Mouse (Mus musculus): ENCODE results near the gene Gbx1. TPM values are rescaled to one million over a fixed set of nuclear protein-coding genes. Genes with fewer than 3 reads are reported as not detected.

Gene Gbx1
- polyA plus RNA-seq, 1 experiment from 2014 or later, result not detected

- ChIA-PET POLR2A (interaction anchor here (1.6 kb wide), 1 partner anchor 11 kb away, joined by 8 read pairs; no protein-coding TSS in a partner anchor), CTCF (interaction anchor here (1.0 to 1.2 kb wide), 2 partner anchors 11 to 62 kb away, joined by 3 to 4 read pairs; partner anchors contain the start of gene Abcb8)
- in situ Hi-C loops (cut with MboI; ENCODE audit: low pct_unique_long_range_greater_than_20kb), result no loop called here
- TF ChIP-seq CTCF (IDR thresholded peaks at IDR 0.05), result no peak
- ATAC-seq (no peak), DNase-seq (ENCODE audit: low read depth, low spot score) (no peak)
- H3K27me3 ChIP-seq, result no peaks in the 10 kb centered on the region
Observed at GRCm38 (mm10) chr5:24455076-24455475, 71.9 kb downstream of the Gbx1 start.

GRCm38 (mm10) chr5:24453985-24454303 is 73.1 kb downstream of the Gbx1 start:
- DNase-seq (ENCODE audit: low read depth, low spot score) (no peak), ATAC-seq (no peak)
- ChIA-PET CTCF (interaction anchor here (2.3 kb wide), 1 partner anchor 60 kb away, joined by 8 read pairs; no protein-coding TSS in a partner anchor), POLR2A (interaction anchor here (1.1 to 3.5 kb wide), 5 partner anchors 9 to 28 kb away, joined by 3 to 26 read pairs (median 3); no protein-coding TSS in a partner anchor)
- in situ Hi-C loops (cut with MboI; ENCODE audit: low pct_unique_long_range_greater_than_20kb), result no loop called here
- TF ChIP-seq CTCF (IDR thresholded peaks at IDR 0.05), result no peak
- H3K27me3 ChIP-seq, result no peaks in the 10 kb centered on the region

GRCm38 (mm10) chr5:24453283-24453984 is 73.6 kb downstream of the Gbx1 start:
- in situ Hi-C loops (cut with MboI; ENCODE audit: low pct_unique_long_range_greater_than_20kb), result no loop called here
- H3K27me3 ChIP-seq, result no peaks in the 10 kb centered on the region
- CTCF ChIA-PET, result interaction anchor here (1.1 to 2.3 kb wide), 2 partner anchors 11 to 59 kb away, joined by 3 to 8 read pairs; no protein-coding TSS in a partner anchor
- POLR2A ChIA-PET, result interaction anchor here (1.1 to 3.5 kb wide), 4 partner anchors 9 to 28 kb away, joined by 3 to 26 read pairs (median 3); no protein-coding TSS in a partner anchor
- DNase-seq (ENCODE audit: low read depth, low spot score) (no peak), ATAC-seq (no peak)
- TF ChIP-seq CTCF (IDR thresholded peaks at IDR 0.05), result no peak

Other genes starting within 250 kb of the Gbx1 start
- 0.12 TPM for gene Kcnh2, start 175.6 kb downstream of the Gbx1 start, polyA plus RNA-seq (2021)
- gene Nos3, start 162.4 kb downstream of the Gbx1 start, polyA plus RNA-seq (2021), result 0.06 TPM
- 0.51 TPM for gene Atg9b, start 135.1 kb downstream of the Gbx1 start, polyA plus RNA-seq (2021)
- gene Abcb8, start 133.5 kb downstream of the Gbx1 start, polyA plus RNA-seq (2021), result 67.6 TPM
- gene Asic3, start 113.8 kb downstream of the Gbx1 start, polyA plus RNA-seq (2021), result 2.6 TPM
- gene Cdk5, start 103.7 kb downstream of the Gbx1 start, polyA plus RNA-seq (2021), result 182 TPM
- 221 TPM for gene Slc4a2, start 103.4 kb downstream of the Gbx1 start, polyA plus RNA-seq (2021)
- 190 TPM for gene Fastk, start 81.9 kb downstream of the Gbx1 start, polyA plus RNA-seq (2021)
- gene Tmub1, start 79.3 kb downstream of the Gbx1 start, polyA plus RNA-seq (2021), result 26.4 TPM
- 116 TPM for gene Agap3, start 75.0 kb downstream of the Gbx1 start, polyA plus RNA-seq (2021)
- gene Asb10, start 13.8 kb upstream of the Gbx1 start, polyA plus RNA-seq (2021), result not detected
- gene 4931409K22Rik, start 29.6 kb upstream of the Gbx1 start, polyA plus RNA-seq (2021), result not detected
- gene Abcf2, start 50.3 kb upstream of the Gbx1 start, polyA plus RNA-seq (2021), result 110 TPM
- gene Chpf2, start 59.5 kb upstream of the Gbx1 start, polyA plus RNA-seq (2021), result 52.0 TPM
- gene Smarcd3, start 97.2 kb upstream of the Gbx1 start, polyA plus RNA-seq (2021), result 64.3 TPM
- gene Nub1, start 158.3 kb upstream of the Gbx1 start, polyA plus RNA-seq (2021), result 85.2 TPM
- not detected for gene Wdr86, start 203.5 kb upstream of the Gbx1 start, polyA plus RNA-seq (2021)
- gene Crygn, start 230.8 kb upstream of the Gbx1 start, polyA plus RNA-seq (2021), result not detected